Mouse (Mus musculus) midbrain, postnatal 0 days (tissue): ENCODE results near the gene Il27ra. TPM values are rescaled to one million over a fixed set of nuclear protein-coding genes. Genes with fewer than 3 reads are reported as not detected.

ENCODE experiments used
- ATAC-seq: fragments of 200-750 bp; cut with Nextera tagmentation; 2 replicates; pipeline ENCODE4 v1.8.0; 2017; ENCODE audit warnings: moderate number of reproducible peaks, mild to moderate bottlenecking, moderate TSS enrichment, moderate library complexity; ENCODE audit not compliant: low FRiP score
- DNase-seq: peaks from one replicate; pipeline ENCODE4 v3.0.0-alpha.2; 2015; ENCODE audit warnings: low spot score
- H3K27ac ChIP-seq: fragments of 300-500 bp; sonication (generic); 2 replicates; pipeline ENCODE4 v1.5.1; 2014; ENCODE audit warnings: low read depth, mild to moderate bottlenecking, low read length, mixed read lengths
- H3K27me3 ChIP-seq: fragments of 300-500 bp; sonication (generic); 2 replicates; pipeline ENCODE4 v1.6.1; 2014; ENCODE audit warnings: low read length, control low read depth, mixed read lengths; ENCODE audit not compliant: insufficient read depth
- H3K36me3 ChIP-seq: fragments of 300-500 bp; sonication (generic); 2 replicates; pipeline ENCODE4 v1.6.1; 2014; ENCODE audit warnings: low read length, control low read depth, mixed read lengths; ENCODE audit not compliant: insufficient read depth
- H3K4me1 ChIP-seq: fragments of 300-500 bp; sonication (generic); 2 replicates; pipeline ENCODE4 v1.6.1; 2014; ENCODE audit warnings: mild to moderate bottlenecking, control low read depth, antibody characterized with exemption, low read length, mixed read lengths; ENCODE audit not compliant: insufficient read depth
- H3K4me2 ChIP-seq: fragments of 300-500 bp; sonication (generic); 2 replicates; pipeline ENCODE4 v1.6.1; 2014; ENCODE audit warnings: low read depth, mild to moderate bottlenecking, low read length, mixed read lengths; ENCODE audit not compliant: poor library complexity, severe bottlenecking
- H3K4me3 ChIP-seq: fragments of 300-500 bp; sonication (generic); 2 replicates; pipeline ENCODE4 v1.5.1; 2014; ENCODE audit warnings: low read depth, mild to moderate bottlenecking, low read length, moderate library complexity
- H3K9ac ChIP-seq: fragments of 300-500 bp; sonication (generic); replicated peaks from 2 replicates; pipeline ENCODE4 v1.6.1; 2014; ENCODE audit warnings: mild to moderate bottlenecking, low read length, moderate library complexity, mixed read lengths; ENCODE audit not compliant: poor library complexity, severe bottlenecking
- H3K9me3 ChIP-seq: fragments of 300-500 bp; sonication (generic); 2 replicates; pipeline ENCODE4 v1.6.1; 2016; ENCODE audit warnings: low read length, control low read depth
- CTCF ChIP-seq: IDR thresholded peaks from 2 replicates; pipeline ENCODE4 v1.5.1; 2016; ENCODE audit warnings: antibody characterized with exemption, mild to moderate bottlenecking
- WGBS: fragments of 180-500 bp; shearing (Covaris S2); extraction: QIAGEN DNeasy Blood & Tissue Kit; methylation state at CpG from one replicate; pipeline ENCODE4 v1.1.7; 2014; 5-methylcytosine and 5-hydroxymethylcytosine counted together
- polyA plus RNA-seq: library from polyadenylated mRNA; unstranded; fragments of >200 nt; fragmentation: Nextera tagmentation; extraction: Ambion mirVana; gene quantifications from 2 replicates; pipeline ENCODE4 v1.2.1, GENCODE M21; 2015
- total RNA-seq: library from RNA; depleted of rRNA; stranded (reverse); fragments of >200 nt; gene quantifications from 2 replicates; pipeline ENCODE4 v1.2.3, GENCODE M21; 2014

Gene Il27ra
- total and polyA plus RNA-seq, 2 experiments from 2014 or later = 0.21 to 0.71 TPM

- H3K9me3 ChIP-seq = no peaks in the 10 kb centered on the region
- H3K27me3 ChIP-seq = no peaks in the 10 kb centered on the region
- peak within 1 kb of the TSS; percentile 24; the same call in 1 of the 2 replicates for H3K9ac ChIP-seq
- H3K4me3 ChIP-seq = no peak within 1 kb of the TSS
- no peaks in the 10 kb centered on the region for H3K36me3 ChIP-seq
- peaks cover 5% of the 10 kb centered on the region; the same call in 1 of the 2 replicates for H3K4me1 ChIP-seq
- 35% methylated on average over 61 of the region's 61 CpGs for WGBS
- no peak for ATAC-seq
- no peak for DNase-seq
- peak within 1 kb of the TSS; percentile 12; the same call in 1 of the 2 replicates for H3K4me2 ChIP-seq
- H3K27ac ChIP-seq = no peak within 1 kb of the TSS
- no peak for TF ChIP-seq CTCF
Measured at GRCm38 (mm10) chr8:84001281-84002000, 40.9 kb downstream of the Il27ra start, which contains the start of gene 1700067K01Rik. TSS of gene 1700067K01Rik (plus strand) at chr8:84001502.

- peaks cover 5% of the 10 kb centered on the region; the same call in 1 of the 2 replicates for H3K4me1 ChIP-seq
- 92% methylated on average over 2 of the region's 2 CpGs for WGBS
- ATAC-seq = no peak
- H3K27me3 ChIP-seq = no peaks in the 10 kb centered on the region
- no peak overlapping the region for H3K27ac ChIP-seq
- no peak for DNase-seq
- no peaks in the 10 kb centered on the region for H3K9me3 ChIP-seq
- no peak overlapping the region for H3K4me2 ChIP-seq
- no peak for TF ChIP-seq CTCF
- no peak overlapping the region for H3K4me3 ChIP-seq
- no peak overlapping the region for H3K9ac ChIP-seq
- H3K36me3 ChIP-seq = no peaks in the 10 kb centered on the region
Measured at GRCm38 (mm10) chr8:83999825-84000224, 42.6 kb downstream of the Il27ra start.

DNA sequence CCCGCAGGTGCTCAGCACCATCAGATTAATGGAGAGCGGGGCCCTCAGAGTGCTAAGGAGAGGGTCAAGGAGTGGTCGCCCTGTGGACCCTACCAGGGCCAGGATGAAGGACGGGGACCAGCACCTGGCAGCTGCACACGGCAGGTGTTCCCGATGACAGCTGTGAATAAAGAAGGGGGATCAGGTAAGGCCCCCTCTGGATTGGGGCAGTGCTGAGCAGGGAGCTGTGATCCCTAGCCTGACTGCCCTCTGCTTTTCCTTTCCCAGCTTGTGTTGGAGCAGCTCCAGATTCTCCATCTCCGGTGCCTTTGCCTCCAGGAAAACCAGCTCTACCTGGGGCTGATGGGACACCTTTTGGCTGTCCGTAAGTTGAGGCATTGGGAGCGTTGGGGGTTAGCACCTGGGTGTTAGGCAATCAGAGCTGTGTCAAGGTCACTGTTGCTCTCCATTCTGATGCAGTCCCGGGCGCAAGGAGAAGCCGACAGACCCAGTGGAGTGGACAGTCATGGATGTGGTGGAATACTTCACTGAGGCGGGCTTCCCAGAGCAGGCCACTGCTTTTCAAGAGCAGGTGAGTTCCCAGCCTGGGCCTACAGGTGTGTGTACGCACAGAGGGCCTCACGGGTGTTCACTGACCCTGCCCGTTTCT is 43.2 kb downstream of the Il27ra start:
- Histone ChIP-seq H3K9ac (no peak overlapping the region; the same call in 1 of the 2 replicates), H3K9me3 (no peaks in the 10 kb centered on the region), H3K4me2 (peak overlapping the region; percentile 92), H3K4me3 (peak overlapping the region; percentile 73), H3K27ac (no peak overlapping the region; the same call in 1 of the 2 replicates), H3K27me3 (no peaks in the 10 kb centered on the region), H3K36me3 (no peaks in the 10 kb centered on the region), H3K4me1 (peaks cover 5% of the 10 kb centered on the region; the same call in 1 of the 2 replicates)
- DNase-seq (no peak), ATAC-seq (no peak)
- WGBS = 72% methylated on average over 16 of the region's 16 CpGs
- no peak for TF ChIP-seq CTCF

GRCm38 (mm10) chr8:83998231-83999056 is 43.9 kb downstream of the Il27ra start:
- DNase-seq (peak; percentile 69), ATAC-seq (0 out of 2 replicates have a peak, but pooled peaks have one; percentile 5)
- no peaks in the 10 kb centered on the region for H3K9me3 ChIP-seq
- H3K4me1 ChIP-seq = peaks cover 5% of the 10 kb centered on the region; the same call in 1 of the 2 replicates
- TF ChIP-seq CTCF = peak; percentile 72
- H3K27ac ChIP-seq = peak overlapping the region; percentile 87
- WGBS = 1% methylated on average over 64 of the region's 92 CpGs
- no peaks in the 10 kb centered on the region for H3K36me3 ChIP-seq
- peak overlapping the region; percentile 79 for H3K9ac ChIP-seq
- H3K4me2 ChIP-seq = peak overlapping the region; percentile 92
- no peaks in the 10 kb centered on the region for H3K27me3 ChIP-seq
- H3K4me3 ChIP-seq = peak overlapping the region; percentile 73

- H3K4me1 ChIP-seq = peaks cover 5% of the 10 kb centered on the region; the same call in 1 of the 2 replicates
- WGBS = under 1% methylated on average over 47 of the region's 112 CpGs
- no peaks in the 10 kb centered on the region for H3K27me3 ChIP-seq
- peak within 1 kb of the TSS; percentile 73 for H3K4me3 ChIP-seq
- H3K36me3 ChIP-seq = 0 out of 2 replicates have a peak, but pooled peaks cover 2% of the 10 kb centered on the region
- no peak for TF ChIP-seq CTCF
- no peaks in the 10 kb centered on the region for H3K9me3 ChIP-seq
- H3K27ac ChIP-seq = peak within 1 kb of the TSS; percentile 87
- peak within 1 kb of the TSS; percentile 79 for H3K9ac ChIP-seq
- peak within 1 kb of the TSS; percentile 92 for H3K4me2 ChIP-seq
- ATAC-seq (peak; percentile 21; the same call in 1 of the 2 replicates), DNase-seq (peak; percentile 66)
Measured at GRCm38 (mm10) chr8:83997511-83998141, 44.8 kb downstream of the Il27ra start, which contains the start of gene Samd1. TSS of gene Samd1 (plus strand) at chr8:83997672.
